Mouse (Mus musculus): ENCODE measurements around the gene Tapt1.

GRCm38 (mm10) chr5:44214025-44214424, 12.4 kb downstream of the Tapt1 start:
- TF ChIP-seq POLR2A (IDR thresholded peaks at IDR 0.05; ENCODE audit: extremely low read depth, insufficient read depth, low read length) (no peak), CTCF (IDR thresholded peaks at IDR 0.05; ENCODE audit: low read depth, low read length) (no peak)
